ENCODE assay signal across 9 mouse cellular contexts in the genomic region with DNA sequence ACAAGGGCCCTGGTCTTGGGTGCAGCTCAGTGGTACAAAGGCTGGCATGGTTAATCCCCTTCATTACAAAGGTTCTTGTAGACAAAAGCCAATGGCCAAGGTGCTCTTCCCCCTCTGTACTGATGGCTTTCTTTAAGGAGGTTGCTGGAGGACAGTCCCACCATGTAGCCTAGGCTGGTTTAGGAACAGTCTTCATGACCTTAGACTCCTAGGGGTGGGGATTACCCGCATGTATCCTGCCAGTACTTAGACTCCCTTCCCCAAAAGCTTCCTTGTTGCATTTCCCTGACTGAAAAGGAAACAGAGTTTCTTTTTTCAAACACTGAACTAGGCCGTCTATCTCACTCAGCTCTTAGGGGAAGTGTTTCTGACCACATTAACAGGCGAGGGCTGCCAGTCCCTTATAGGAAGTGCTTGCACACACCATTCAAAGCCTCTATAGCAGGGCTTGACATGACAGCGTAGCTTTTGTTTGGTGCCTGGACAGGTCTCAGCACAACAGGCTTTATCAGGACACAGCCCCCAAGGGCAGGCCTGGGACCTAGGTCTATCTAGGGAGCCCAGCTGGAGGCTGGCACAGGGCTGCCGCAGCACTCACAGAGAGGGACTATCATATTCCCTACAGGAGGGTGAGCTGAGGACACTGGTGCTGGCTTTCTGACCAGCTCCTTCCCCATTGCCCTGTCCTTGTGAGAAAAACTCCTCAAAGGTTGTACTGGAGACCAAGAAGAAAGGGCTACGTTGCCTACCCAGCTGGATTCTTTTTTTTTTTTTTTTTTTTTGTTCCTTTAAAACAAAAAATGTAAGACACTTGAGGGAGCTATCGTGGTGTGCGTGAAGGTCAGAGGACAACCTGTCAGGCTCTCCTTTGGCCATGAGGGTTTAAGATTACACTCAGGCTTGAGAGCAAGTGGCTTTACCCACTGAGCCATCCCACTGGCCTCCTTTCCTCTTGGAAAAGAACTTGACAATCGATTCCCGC. TPM values are rescaled to one million over a fixed set of nuclear protein-coding genes. Genes with fewer than 3 reads are reported as not detected.
DNase-seq lines count a peak whose midpoint lies in the region; ATAC-seq and TF ChIP-seq lines count a peak whose summit lies in the region.
"Had no signal": no experiment of that assay in that cellular context is flagged by ENCODE, and none has a peak within 500 bp of the region (broad histone marks: within the 10 kb centered on the region; RNA-seq: fewer than 3 reads in every experiment).

No protein-coding gene starts in this region.

- DNase-seq in MEL (ENCODE audit: low read depth, low spot score) = peak; percentile 70
- DNase-seq in c-Kit-positive CD71-positive TER-119-positive erythroid progenitor cells, embryonic 14.5 days (ENCODE audit: low spot score) = peak; percentile 67
- DNase-seq in heart, postnatal 10 days = peak; percentile 68 to 80
- no peak for DNase-seq in urinary bladder, postnatal 14 days (ENCODE audit: low spot score)
- DNase-seq in urinary bladder, postnatal 10 days (ENCODE audit: low spot score) = no peak
- DNase-seq in left cerebral cortex, postnatal 25 days (ENCODE audit: low spot score in 2 of 2) = no peak
- DNase-seq: lung, embryonic 14.5 days had no signal

- no peak for TF ChIP-seq CTCF in MEL (IDR thresholded peaks at IDR 0.05 in 2 of 3, conservative IDR thresholded peaks at IDR 0.05 in 1 of 3; ENCODE audit: control insufficient read depth in 1 of 3, insufficient read depth in 1 of 3, low read depth in 2 of 3, low read length in 3 of 3, poor library complexity in 1 of 3, severe bottlenecking in 1 of 3)

- no peaks in the 10 kb centered on the region for H3K27me3 ChIP-seq in MEL (ENCODE audit: control insufficient read depth in 1 of 2, insufficient read depth in 2 of 2, low read length in 2 of 2)
- no peaks in the 10 kb centered on the region for H3K27me3 ChIP-seq in forebrain, embryonic 12.5 days

- no peak for TF ChIP-seq POLR2A in MEL (IDR thresholded peaks at IDR 0.05; ENCODE audit: control insufficient read depth in 1 of 2, insufficient read depth in 1 of 2, low read depth in 1 of 2, low read length in 2 of 2, poor library complexity in 1 of 2)

- no peaks in the 10 kb centered on the region for H3K9me3 ChIP-seq in MEL (replicated peaks; ENCODE audit: insufficient read depth, low read length)
- no peaks in the 10 kb centered on the region for H3K9me3 ChIP-seq in forebrain, embryonic 12.5 days

- no peak overlapping the region for H3K9ac ChIP-seq in MEL (ENCODE audit: control insufficient read depth, low read depth, low read length, poor library complexity, severe bottlenecking)
- H3K9ac ChIP-seq in forebrain, embryonic 12.5 days = no peak overlapping the region
- H3K9ac ChIP-seq: lung, embryonic 14.5 days had no signal

- H3K79me2 ChIP-seq in MEL (ENCODE audit: control insufficient read depth, insufficient read depth, low read length, poor library complexity) = no peaks in the 10 kb centered on the region

- H3K27ac ChIP-seq in MEL (ENCODE audit: control insufficient read depth, low read depth, low read length) = peak overlapping the region; percentile 6; the same call in 1 of the 2 replicates
- H3K27ac ChIP-seq in forebrain, embryonic 12.5 days = no peak overlapping the region

- 86% methylated on average over 10 of the region's 10 CpGs for WGBS in forebrain, embryonic 12.5 days

- ATAC-seq in monocyte, adult 5-6 weeks (replicated peaks; ENCODE audit: insufficient number of reproducible peaks, low FRiP score, low TSS enrichment, poor library complexity, severe bottlenecking) = peak; percentile 72
- ATAC-seq in forebrain, embryonic 12.5 days (ENCODE audit: low FRiP score) = no peak

- peak; percentile 64 to 72 for TF ChIP-seq EP300 in MEL (IDR thresholded peaks at IDR 0.05; ENCODE audit: low read depth in 1 of 2, low read length in 2 of 2)

- H3K4me2 ChIP-seq in forebrain, embryonic 12.5 days = no peak overlapping the region
- H3K4me2 ChIP-seq: lung, embryonic 14.5 days had no signal

- H3K4me3 ChIP-seq in MEL (ENCODE audit: control insufficient read depth in 1 of 2, insufficient read depth in 1 of 2, low read depth in 2 of 2, low read length in 2 of 2) = no peak overlapping the region
- H3K4me3 ChIP-seq in forebrain, embryonic 12.5 days (replicated peaks) = no peak overlapping the region

- TF ChIP-seq RAD21 in MEL (IDR thresholded peaks at IDR 0.05; ENCODE audit: low read depth, low read length) = no peak

- intact Hi-C loops in heart, postnatal 10 days (cut with DNase I) = no loop called here
- intact Hi-C loops in left cerebral cortex, postnatal 25 days (cut with DNase I) = no loop called here

- peaks cover 0 to 4% of the 10 kb centered on the region in 2 experiments; a peak in 2 of 4 replicates for H3K4me1 ChIP-seq in MEL (ENCODE audit: control insufficient read depth in 1 of 2, insufficient read depth in 2 of 2, low read length in 2 of 2)
- H3K4me1 ChIP-seq in forebrain, embryonic 12.5 days = no peaks in the 10 kb centered on the region

- peaks cover 0 to 25% of the 10 kb centered on the region in 2 experiments; a peak in 2 of 4 replicates for H3K36me3 ChIP-seq in MEL (ENCODE audit: control insufficient read depth in 1 of 2, insufficient read depth in 2 of 2, low read length in 2 of 2)
- H3K36me3 ChIP-seq in forebrain, embryonic 12.5 days (replicated peaks) = peaks cover 89% of the 10 kb centered on the region

TF ChIP-seq in MEL, 35 proteins besides CTCF, POLR2A, EP300 and RAD21 (continues in another document):
- TF ChIP-seq NELFE (IDR thresholded peaks at IDR 0.05; ENCODE audit: low read depth, low read length) = no peak
- TF ChIP-seq ELF1 (IDR thresholded peaks at IDR 0.05; ENCODE audit: low read depth, low read length) = peak; percentile 66; the same call in 1 of the 2 replicates
- TF ChIP-seq POLR2AphosphoS5 (IDR thresholded peaks at IDR 0.05; ENCODE audit: borderline replicate concordance, low read depth, low read length) = no peak
- no peak for TF ChIP-seq MEF2A (IDR thresholded peaks at IDR 0.05; ENCODE audit: extremely low read depth, insufficient replicate concordance, low read depth, low read length, poor library complexity, severe bottlenecking)
- no peak for TF ChIP-seq MAFK (IDR thresholded peaks at IDR 0.05; ENCODE audit: borderline replicate concordance, low read depth, low read length)
- no peak for TF ChIP-seq USF1 (IDR thresholded peaks at IDR 0.05; ENCODE audit: low read depth, low read length)
- TF ChIP-seq POLR2AphosphoS2 (IDR thresholded peaks at IDR 0.05; ENCODE audit: low read length) = no peak
- TF ChIP-seq MYC (IDR thresholded peaks at IDR 0.05; ENCODE audit: low read depth, low read length) = no peak
- no peak for TF ChIP-seq KAT2A (conservative IDR thresholded peaks at IDR 0.05; ENCODE audit: low read depth, low read length)
- TF ChIP-seq USF2 (IDR thresholded peaks at IDR 0.05; ENCODE audit: borderline replicate concordance in 1 of 2, insufficient read depth in 1 of 2, low read depth in 1 of 2, low read length in 2 of 2) = no peak
- TF ChIP-seq SIN3A (IDR thresholded peaks at IDR 0.05; ENCODE audit: low read length) = peak; percentile 73
- TF ChIP-seq JUND (IDR thresholded peaks at IDR 0.05; ENCODE audit: low read depth, low read length) = no peak
- no peak for TF ChIP-seq ZC3H11A (IDR thresholded peaks at IDR 0.05; ENCODE audit: low read depth, low read length)
- peak; percentile 50; the same call in 1 of the 2 replicates for TF ChIP-seq ZNF384 (IDR thresholded peaks at IDR 0.05; ENCODE audit: low read depth, low read length)
- no peak for TF ChIP-seq RCOR1 (IDR thresholded peaks at IDR 0.05; ENCODE audit: low read depth, low read length)
- TF ChIP-seq MXI1 (IDR thresholded peaks at IDR 0.05; ENCODE audit: low read depth, low read length) = peak; percentile 48; the same call in 1 of the 2 replicates
- TF ChIP-seq TCF12 (IDR thresholded peaks at IDR 0.05; ENCODE audit: low read depth, low read length) = peak; percentile 79
- no peak for TF ChIP-seq MYB (IDR thresholded peaks at IDR 0.05; ENCODE audit: low read depth, low read length)
- TF ChIP-seq HCFC1 (IDR thresholded peaks at IDR 0.05; ENCODE audit: low read depth, low read length) = no peak
- no peak for TF ChIP-seq GABPA (IDR thresholded peaks at IDR 0.05; ENCODE audit: low read depth, low read length)
- TF ChIP-seq NRF1 (IDR thresholded peaks at IDR 0.05; ENCODE audit: insufficient read depth, low read depth, low read length, poor library complexity, severe bottlenecking) = no peak
- peak; percentile 82 for TF ChIP-seq TAL1 (IDR thresholded peaks at IDR 0.05; ENCODE audit: low read length)
- no peak for TF ChIP-seq TBP (IDR thresholded peaks at IDR 0.05; ENCODE audit: low read depth, low read length)
- no peak for TF ChIP-seq SMC3 (IDR thresholded peaks at IDR 0.05; ENCODE audit: low read depth, low read length)
- no peak for TF ChIP-seq CHD1 (IDR thresholded peaks at IDR 0.05; ENCODE audit: low read depth, low read length)

RNA-seq across cellular contexts. Expression of a gene that starts 32.9 kb away (rescaled TPM):
- total RNA-seq in MEL (2012; rRNA removed) = 48.3 and 55.2 TPM in 2 replicates
- 100 to 1,000 TPM in 1 of 2 experiments, not detected in 1; 211 TPM for polyA plus RNA-seq in MEL (2012; ENCODE audit: insufficient read depth in 1 of 2, insufficient read length in 2 of 2, low read depth in 1 of 2, low replicate concordance in 2 of 2, missing spikeins in 1 of 2)
- total RNA-seq in heart, postnatal 10 days (2021) = 100 to 1,000 TPM; 235 to 249 TPM
- 13.0 to 48.5 TPM (median 38.5 TPM) in 3 replicates for total RNA-seq in monocyte, adult 5-6 weeks (2017)
- 106 and 109 TPM in 2 replicates for polyA plus RNA-seq in forebrain, embryonic 12.5 days (2016; fragmentation: Nextera tagmentation; extraction: Ambion mirVana)
- total RNA-seq in left cerebral cortex, postnatal 25 days (2021) = 10 to 100 TPM; 52.3 to 56.5 TPM

RNA-seq across cellular contexts. Expression of a gene that starts 56.0 kb away (rescaled TPM):
- total RNA-seq in MEL (2012; rRNA removed) = 71.2 and 74.7 TPM in 2 replicates
- polyA plus RNA-seq in MEL (2012; ENCODE audit: insufficient read depth in 1 of 2, insufficient read length in 2 of 2, low read depth in 1 of 2, low replicate concordance in 2 of 2, missing spikeins in 1 of 2) = 100 to 1,000 TPM in 1 of 2 experiments, 10 to 100 TPM in 1; 57.0 to 120 TPM
- total RNA-seq in heart, postnatal 10 days (2021) = 10 to 100 TPM; 30.5 to 35.1 TPM
- 300 to 314 TPM (median 304 TPM) in 3 replicates for total RNA-seq in monocyte, adult 5-6 weeks (2017)
- polyA plus RNA-seq in forebrain, embryonic 12.5 days (2016; fragmentation: Nextera tagmentation; extraction: Ambion mirVana) = 56.3 and 57.3 TPM in 2 replicates
- 10 to 100 TPM; 20.0 to 20.2 TPM for total RNA-seq in left cerebral cortex, postnatal 25 days (2021)

RNA-seq across cellular contexts. Expression of a gene that starts 56.1 kb away (rescaled TPM):
- 80.5 and 155 TPM in 2 replicates for total RNA-seq in MEL (2012; rRNA removed)
- 100 to 1,000 TPM; 219 to 558 TPM for polyA plus RNA-seq in MEL (2012; ENCODE audit: insufficient read depth in 1 of 2, insufficient read length in 2 of 2, low read depth in 1 of 2, low replicate concordance in 2 of 2, missing spikeins in 1 of 2)
- 1 to 10 TPM; 5.0 to 5.4 TPM for total RNA-seq in heart, postnatal 10 days (2021)
- 25.6 to 40.2 TPM (median 28.5 TPM) in 3 replicates for total RNA-seq in monocyte, adult 5-6 weeks (2017)
- 35.8 and 37.4 TPM in 2 replicates for polyA plus RNA-seq in forebrain, embryonic 12.5 days (2016; fragmentation: Nextera tagmentation; extraction: Ambion mirVana)
- total RNA-seq in left cerebral cortex, postnatal 25 days (2021) = 1 to 10 TPM; 5.0 to 6.3 TPM

Comparison
In these comparisons a context has a peak if more than half of its experiments do, and no peak if none do; other contexts are left out.
1. DNase-seq: peak in MEL (single experiment), c-Kit-positive CD71-positive TER-119-positive erythroid progenitor cells, embryonic 14.5 days (single experiment) and heart, postnatal 10 days (2 of 2); none in urinary bladder, postnatal 14 days (single experiment), urinary bladder, postnatal 10 days (single experiment) and left cerebral cortex, postnatal 25 days (0 of 2).